Mouse (Mus musculus) G1E (cell line): ENCODE measurements around the gene Xrcc3.

Source experiments
- CTCF ChIP-seq: IDR thresholded peaks from 2 replicates; pipeline ENCODE4 v1.5.1; 2012; ENCODE audit warnings: low read depth, low read length, inconsistent platforms, mixed read lengths
- GATA1 ChIP-seq: IDR thresholded peaks from 2 replicates; pipeline ENCODE4 v1.6.1; 2012; ENCODE audit warnings: borderline replicate concordance, low read length, inconsistent platforms, mixed read lengths
- GATA2 ChIP-seq: IDR thresholded peaks from 2 replicates; pipeline ENCODE4 v1.6.1; 2012; ENCODE audit warnings: low read depth, low read length, inconsistent platforms, borderline replicate concordance
- POLR2AphosphoS5 ChIP-seq: IDR thresholded peaks from 2 replicates; pipeline ENCODE4 v1.6.1; 2012; ENCODE audit warnings: low read depth, low read length, inconsistent platforms; ENCODE audit not compliant: insufficient replicate concordance

GRCm38 (mm10) chr12:111774156-111774555 lies 39.5 kb downstream of the Xrcc3 start:
- TF ChIP-seq CTCF (no peak), GATA2 (no peak), GATA1 (no peak), POLR2AphosphoS5 (no peak)
